Mouse (Mus musculus): ENCODE data around the gene Psmb8. TPM values are rescaled to one million over a fixed set of nuclear protein-coding genes. Genes with fewer than 3 reads are reported as not detected.

Gene Psmb8
- polyA plus RNA-seq, 1 experiment: 705 TPM

GRCm38 (mm10) chr17:34179913-34180859 is 17.3 kb upstream of the Psmb8 start:
- no peak for DNase-seq
- H3K4me1 ChIP-seq (replicated peaks; ENCODE audit: control insufficient read depth, insufficient read depth, low read length): no peaks in the 10 kb centered on the region
- no peak overlapping the region for H3K27ac ChIP-seq (ENCODE audit: control insufficient read depth, insufficient read depth, low read length)
- H3K36me3 ChIP-seq (ENCODE audit: control insufficient read depth, insufficient read depth, low read length): peaks cover 15% of the 10 kb centered on the region
- TF ChIP-seq CTCF (IDR thresholded peaks at IDR 0.05; ENCODE audit: borderline replicate concordance, control insufficient read depth, extremely low read depth, insufficient read depth, low read length, poor library complexity) (no peak), POLR2A (IDR thresholded peaks at IDR 0.05; ENCODE audit: control insufficient read depth, extremely low read depth, insufficient read depth, low read length, poor library complexity) (no peak)
- no peaks in the 10 kb centered on the region for H3K27me3 ChIP-seq (ENCODE audit: control insufficient read depth, insufficient read depth, low read length)
- H3K4me3 ChIP-seq (ENCODE audit: control insufficient read depth, insufficient read depth, low read length): no peak overlapping the region
- 78% methylated on average over 13 of the region's 13 CpGs for WGBS

GRCm38 (mm10) chr17:34183564-34184219 is 13.8 kb upstream of the Psmb8 start:
- Histone ChIP-seq H3K4me3 (ENCODE audit: control insufficient read depth, insufficient read depth, low read length) (no peak overlapping the region), H3K27ac (ENCODE audit: control insufficient read depth, insufficient read depth, low read length) (no peak overlapping the region), H3K27me3 (ENCODE audit: control insufficient read depth, insufficient read depth, low read length) (no peaks in the 10 kb centered on the region), H3K36me3 (ENCODE audit: control insufficient read depth, insufficient read depth, low read length) (peaks cover 15% of the 10 kb centered on the region), H3K4me1 (replicated peaks; ENCODE audit: control insufficient read depth, insufficient read depth, low read length) (peaks cover 17% of the 10 kb centered on the region)
- 96% methylated on average over 15 of the region's 15 CpGs for WGBS
- DNase-seq: no peak
- TF ChIP-seq CTCF (IDR thresholded peaks at IDR 0.05; ENCODE audit: borderline replicate concordance, control insufficient read depth, extremely low read depth, insufficient read depth, low read length, poor library complexity): no peak
- TF ChIP-seq POLR2A (IDR thresholded peaks at IDR 0.05; ENCODE audit: control insufficient read depth, extremely low read depth, insufficient read depth, low read length, poor library complexity): no peak

- Histone ChIP-seq H3K27ac (ENCODE audit: control insufficient read depth, insufficient read depth, low read length) (no peak overlapping the region), H3K4me3 (ENCODE audit: control insufficient read depth, insufficient read depth, low read length) (no peak overlapping the region; the same call in 1 of the 2 replicates), H3K27me3 (ENCODE audit: control insufficient read depth, insufficient read depth, low read length) (no peaks in the 10 kb centered on the region), H3K4me1 (replicated peaks; ENCODE audit: control insufficient read depth, insufficient read depth, low read length) (peaks cover 31% of the 10 kb centered on the region), H3K36me3 (ENCODE audit: control insufficient read depth, insufficient read depth, low read length) (peaks cover 18% of the 10 kb centered on the region)
- WGBS: 83% methylated on average over 9 of the region's 9 CpGs
- DNase-seq: no peak
- TF ChIP-seq POLR2A (IDR thresholded peaks at IDR 0.05; ENCODE audit: control insufficient read depth, extremely low read depth, insufficient read depth, low read length, poor library complexity) (no peak), CTCF (IDR thresholded peaks at IDR 0.05; ENCODE audit: borderline replicate concordance, control insufficient read depth, extremely low read depth, insufficient read depth, low read length, poor library complexity) (no peak)
These were observed 12.0 kb upstream of the Psmb8 start for GRCm38 (mm10) chr17:34185526-34185925.

GRCm38 (mm10) chr17:34186885-34187260 is 10.6 kb upstream of the Psmb8 start:
- H3K4me1 ChIP-seq (replicated peaks; ENCODE audit: control insufficient read depth, insufficient read depth, low read length): peaks cover 35% of the 10 kb centered on the region
- no peak for DNase-seq
- peaks cover 13% of the 10 kb centered on the region for H3K36me3 ChIP-seq (ENCODE audit: control insufficient read depth, insufficient read depth, low read length)
- no peaks in the 10 kb centered on the region for H3K27me3 ChIP-seq (ENCODE audit: control insufficient read depth, insufficient read depth, low read length)
- WGBS: under 1% methylated on average over 14 of the region's 14 CpGs
- peak overlapping the region; percentile 86 for H3K27ac ChIP-seq (ENCODE audit: control insufficient read depth, insufficient read depth, low read length)
- no peak for TF ChIP-seq CTCF (IDR thresholded peaks at IDR 0.05; ENCODE audit: borderline replicate concordance, control insufficient read depth, extremely low read depth, insufficient read depth, low read length, poor library complexity)
- TF ChIP-seq POLR2A (IDR thresholded peaks at IDR 0.05; ENCODE audit: control insufficient read depth, extremely low read depth, insufficient read depth, low read length, poor library complexity): no peak
- peak overlapping the region; percentile 62 for H3K4me3 ChIP-seq (ENCODE audit: control insufficient read depth, insufficient read depth, low read length)

GRCm38 (mm10) chr17:34187261-34187916 is 10.1 kb upstream of the Psmb8 start, which contains the start of the genes Tap1 and Psmb9:
Gene Tap1, plus strand, starts transcription at chr17:34187553.
Gene Psmb9, minus strand, starts transcription at chr17:34187764.
- no peaks in the 10 kb centered on the region for H3K27me3 ChIP-seq (ENCODE audit: control insufficient read depth, insufficient read depth, low read length)
- WGBS: under 1% methylated on average over 46 of the region's 46 CpGs
- peak within 1 kb of the TSS; percentile 86 for H3K27ac ChIP-seq (ENCODE audit: control insufficient read depth, insufficient read depth, low read length)
- H3K4me3 ChIP-seq (ENCODE audit: control insufficient read depth, insufficient read depth, low read length): peak within 1 kb of the TSS; percentile 62
- H3K4me1 ChIP-seq (replicated peaks; ENCODE audit: control insufficient read depth, insufficient read depth, low read length): peaks cover 35% of the 10 kb centered on the region
- peak; percentile 99 for DNase-seq
- peaks cover 12% of the 10 kb centered on the region for H3K36me3 ChIP-seq (ENCODE audit: control insufficient read depth, insufficient read depth, low read length)
- TF ChIP-seq POLR2A (IDR thresholded peaks at IDR 0.05; ENCODE audit: control insufficient read depth, extremely low read depth, insufficient read depth, low read length, poor library complexity) (peak; percentile 86), CTCF (IDR thresholded peaks at IDR 0.05; ENCODE audit: borderline replicate concordance, control insufficient read depth, extremely low read depth, insufficient read depth, low read length, poor library complexity) (peak; percentile 46; the same call in 1 of the 2 replicates)

- peaks cover 35% of the 10 kb centered on the region for H3K4me1 ChIP-seq (replicated peaks; ENCODE audit: control insufficient read depth, insufficient read depth, low read length)
- no peak for DNase-seq
- H3K27ac ChIP-seq (ENCODE audit: control insufficient read depth, insufficient read depth, low read length): peak overlapping the region; percentile 81
These were observed 9.5 kb upstream of the Psmb8 start for GRCm38 (mm10) chr17:34188010-34188409.

More at GRCm38 (mm10) chr17:34188010-34188409, 9.5 kb upstream of the Psmb8 start:
- under 1% methylated on average over 20 of the region's 20 CpGs for WGBS
- no peaks in the 10 kb centered on the region for H3K27me3 ChIP-seq (ENCODE audit: control insufficient read depth, insufficient read depth, low read length)
- H3K4me3 ChIP-seq (ENCODE audit: control insufficient read depth, insufficient read depth, low read length): peak overlapping the region; percentile 62
- peaks cover 15% of the 10 kb centered on the region for H3K36me3 ChIP-seq (ENCODE audit: control insufficient read depth, insufficient read depth, low read length)
- TF ChIP-seq CTCF (IDR thresholded peaks at IDR 0.05; ENCODE audit: borderline replicate concordance, control insufficient read depth, extremely low read depth, insufficient read depth, low read length, poor library complexity): no peak; the same call in 1 of the 2 replicates
- TF ChIP-seq POLR2A (IDR thresholded peaks at IDR 0.05; ENCODE audit: control insufficient read depth, extremely low read depth, insufficient read depth, low read length, poor library complexity): no peak

Measured in thymus, adult 2 months (tissue).